ENCODE assay signal across 8 mouse cellular contexts in the genomic region with DNA sequence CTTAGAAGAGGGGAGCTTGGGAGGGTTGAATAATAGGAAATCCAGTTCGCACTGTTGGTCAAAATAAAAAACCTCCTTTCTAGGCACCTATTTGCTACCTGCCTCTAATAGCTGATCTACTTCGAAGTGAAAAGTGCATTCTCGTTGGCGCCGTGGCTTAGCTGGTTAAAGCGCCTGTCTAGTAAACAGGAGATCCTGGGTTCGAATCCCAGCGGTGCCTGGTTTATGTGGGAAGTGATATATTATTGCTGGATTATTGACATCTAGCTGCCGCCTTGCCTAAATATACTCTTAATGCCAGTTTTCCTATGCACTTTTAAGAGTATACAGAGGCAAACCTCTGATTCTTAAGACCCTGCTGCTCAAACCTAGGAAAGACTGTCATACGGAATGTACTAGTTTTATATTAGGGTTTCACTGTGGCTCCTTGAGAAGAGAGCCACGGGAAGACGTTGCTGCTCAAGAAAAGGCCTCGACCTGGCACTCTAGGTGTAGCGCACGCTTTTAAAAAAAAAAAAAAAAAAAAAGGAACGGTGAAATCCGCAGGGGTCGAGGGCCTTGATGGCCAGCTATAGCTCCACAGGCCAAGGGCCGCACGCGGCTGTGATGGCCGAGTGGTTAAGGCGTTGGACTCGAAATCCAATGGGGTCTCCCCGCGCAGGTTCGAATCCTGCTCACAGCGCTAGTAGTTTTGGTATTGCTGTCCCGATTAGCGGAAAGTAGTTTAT. TPM values are rescaled to one million over a fixed set of nuclear protein-coding genes. Genes with fewer than 3 reads are reported as not detected.
DNase-seq lines count a peak whose midpoint lies in the region; ATAC-seq and TF ChIP-seq lines count a peak whose summit lies in the region.

No protein-coding gene starts in this region.

- no peaks in the 10 kb centered on the region for H3K4me1 ChIP-seq in forebrain, embryonic 11.5 days (replicated peaks; ENCODE audit: control insufficient read depth, insufficient read depth, low read length)
- H3K4me1 ChIP-seq in heart, postnatal 0 days (ENCODE audit: control insufficient read depth, insufficient read depth) = 0 out of 2 replicates have a peak, but pooled peaks cover 13% of the 10 kb centered on the region
- peaks cover 4% of the 10 kb centered on the region; the same call in 1 of the 2 replicates for H3K4me1 ChIP-seq in lung, adult 2 months (ENCODE audit: control insufficient read depth, insufficient read depth, low read length)
- H3K4me1 ChIP-seq in neural tube, embryonic 15.5 days = peaks cover 10% of the 10 kb centered on the region

- H3K4me2 ChIP-seq in forebrain, embryonic 11.5 days (ENCODE audit: low read depth, low read length, severe bottlenecking) = peak overlapping the region; percentile 40
- peak overlapping the region; percentile 62 for H3K4me2 ChIP-seq in heart, postnatal 0 days (ENCODE audit: low read depth, low read length)
- H3K4me2 ChIP-seq in neural tube, embryonic 15.5 days = peak overlapping the region; percentile 56

- TF ChIP-seq POLR2A in lung, adult 2 months (IDR thresholded peaks at IDR 0.05; ENCODE audit: borderline replicate concordance, extremely low read depth, low read depth, low read length) = peak; percentile 45; the same call in 1 of the 2 replicates

- H3K36me3 ChIP-seq in forebrain, embryonic 11.5 days (ENCODE audit: control insufficient read depth, insufficient read depth, low read length) = peaks cover 2% of the 10 kb centered on the region; the same call in 1 of the 2 replicates
- peaks cover 46% of the 10 kb centered on the region for H3K36me3 ChIP-seq in heart, postnatal 0 days (replicated peaks; ENCODE audit: control insufficient read depth, insufficient read depth, low read length)
- peaks cover 39% of the 10 kb centered on the region for H3K36me3 ChIP-seq in neural tube, embryonic 15.5 days

- H3K9me3 ChIP-seq in forebrain, embryonic 11.5 days (ENCODE audit: control insufficient read depth, low read length) = no peaks in the 10 kb centered on the region
- no peaks in the 10 kb centered on the region for H3K9me3 ChIP-seq in heart, postnatal 0 days (replicated peaks; ENCODE audit: control insufficient read depth, low read length)
- no peaks in the 10 kb centered on the region for H3K9me3 ChIP-seq in neural tube, embryonic 15.5 days (replicated peaks)

- DNase-seq in CD8-positive naive resting alpha-beta T cell, adult 2 months (ENCODE audit: low read depth in 2 of 2, low spot score in 2 of 2) = peak; percentile 89 to 93
- peak; percentile 69 for DNase-seq in c-Kit-negative CD71-positive TER-119-positive erythroid progenitor cells, embryonic 14.5 days (ENCODE audit: low read depth, low spot score)
- peak; percentile 98 for DNase-seq in forebrain, embryonic 11.5 days (ENCODE audit: low spot score)
- peak; percentile 53 for DNase-seq in heart, postnatal 0 days (ENCODE audit: low spot score)
- DNase-seq in kidney, postnatal 36 days = peak; percentile 91 to 96
- DNase-seq in lung, adult 2 months = peak; percentile 92
- peak; percentile 89 for DNase-seq in testis, postnatal 14 days (ENCODE audit: low spot score)

- peak; percentile 71 for ATAC-seq in forebrain, embryonic 11.5 days (replicated peaks; ENCODE audit: low FRiP score)
- peak; percentile 51 for ATAC-seq in heart, postnatal 0 days (ENCODE audit: insufficient read depth, low read depth)
- peak; percentile 76 for ATAC-seq in neural tube, embryonic 15.5 days (ENCODE audit: low FRiP score)

- TF ChIP-seq EP300 in heart, postnatal 0 days (IDR thresholded peaks at IDR 0.05; ENCODE audit: low read depth) = no peak; the same call in 1 of the 2 replicates

- TF ChIP-seq CTCF in heart, postnatal 0 days (IDR thresholded peaks at IDR 0.05; ENCODE audit: low read depth) = no peak
- no peak for TF ChIP-seq CTCF in lung, adult 2 months (IDR thresholded peaks at IDR 0.05; ENCODE audit: insufficient read depth, low read length)

- H3K9ac ChIP-seq in forebrain, embryonic 11.5 days (ENCODE audit: low read length) = peak overlapping the region; percentile 47
- peak overlapping the region; percentile 44; the same call in 1 of the 2 replicates for H3K9ac ChIP-seq in heart, postnatal 0 days (replicated peaks; ENCODE audit: low read depth, low read length)
- H3K9ac ChIP-seq in neural tube, embryonic 15.5 days (replicated peaks) = peak overlapping the region; percentile 39

- H3K4me3 ChIP-seq in forebrain, embryonic 11.5 days (ENCODE audit: low read depth, low read length) = peak overlapping the region; percentile 46
- H3K4me3 ChIP-seq in heart, postnatal 0 days (ENCODE audit: low read depth, low read length) = peak overlapping the region; percentile 44
- peak overlapping the region; percentile 51 for H3K4me3 ChIP-seq in lung, adult 2 months (replicated peaks; ENCODE audit: extremely low read depth, low read depth, low read length)
- peak overlapping the region; percentile 41 for H3K4me3 ChIP-seq in neural tube, embryonic 15.5 days (replicated peaks)

- H3K27ac ChIP-seq in forebrain, embryonic 11.5 days (ENCODE audit: low read depth, low read length) = no peak overlapping the region
- peak overlapping the region; percentile 50 for H3K27ac ChIP-seq in heart, postnatal 0 days (ENCODE audit: low read depth)
- peak overlapping the region; percentile 60 for H3K27ac ChIP-seq in neural tube, embryonic 15.5 days (replicated peaks)

- H3K27me3 ChIP-seq in forebrain, embryonic 11.5 days (ENCODE audit: control insufficient read depth, insufficient read depth, low read length) = no peaks in the 10 kb centered on the region; the same call in 1 of the 2 replicates
- no peaks in the 10 kb centered on the region for H3K27me3 ChIP-seq in heart, postnatal 0 days (ENCODE audit: control insufficient read depth, insufficient read depth, low read length)
- peaks cover 8% of the 10 kb centered on the region; the same call in 1 of the 2 replicates for H3K27me3 ChIP-seq in neural tube, embryonic 15.5 days (replicated peaks)

- under 1% methylated on average over 30 of the region's 30 CpGs for WGBS in forebrain, embryonic 11.5 days
- WGBS in heart, postnatal 0 days = 2% methylated on average over 30 of the region's 30 CpGs
- 2% methylated on average over 30 of the region's 30 CpGs for WGBS in lung, adult 2 months
- 1% methylated on average over 30 of the region's 30 CpGs for WGBS in neural tube, embryonic 15.5 days

RNA-seq across cellular contexts. Expression of a gene that starts 9.7 kb away (rescaled TPM):
- 0.11 and 0.24 TPM in 2 replicates for polyA plus RNA-seq in forebrain, embryonic 11.5 days (2014; fragmentation: Nextera tagmentation; extraction: Ambion mirVana)
- not detected in 2 replicates for total RNA-seq in heart, postnatal 0 days (2014; rRNA removed; ENCODE audit: low replicate concordance)
- 0.26 and 0.29 TPM in 2 replicates for polyA plus RNA-seq in heart, postnatal 0 days (2015; fragmentation: Nextera tagmentation; extraction: Ambion mirVana)
- polyA plus RNA-seq in lung, adult 2 months (2012; rRNA removed) = 0.25 and 0.95 TPM in 2 replicates
- polyA plus RNA-seq in neural tube, embryonic 15.5 days (2015; fragmentation: Nextera tagmentation; extraction: Ambion mirVana) = 0.68 and 1.0 TPM in 2 replicates

RNA-seq across cellular contexts. Expression of a gene that starts 11.9 kb away (rescaled TPM):
- 0.39 TPM in 1 of 2 replicates, not detected in the other for polyA plus RNA-seq in forebrain, embryonic 11.5 days (2014; fragmentation: Nextera tagmentation; extraction: Ambion mirVana)
- 0.66 TPM in 1 of 2 replicates, not detected in the other for total RNA-seq in heart, postnatal 0 days (2014; rRNA removed; ENCODE audit: low replicate concordance)
- 0.30 and 0.49 TPM in 2 replicates for polyA plus RNA-seq in heart, postnatal 0 days (2015; fragmentation: Nextera tagmentation; extraction: Ambion mirVana)
- polyA plus RNA-seq in lung, adult 2 months (2012; rRNA removed) = 1.1 and 1.2 TPM in 2 replicates
- 0.63 TPM in 2 replicates for polyA plus RNA-seq in neural tube, embryonic 15.5 days (2015; fragmentation: Nextera tagmentation; extraction: Ambion mirVana)

RNA-seq across cellular contexts. Expression of a gene that starts 15.2 kb away (rescaled TPM):
- polyA plus RNA-seq in forebrain, embryonic 11.5 days (2014; fragmentation: Nextera tagmentation; extraction: Ambion mirVana) = not detected in 2 replicates
- 0.58 TPM in 1 of 2 replicates, not detected in the other for total RNA-seq in heart, postnatal 0 days (2014; rRNA removed; ENCODE audit: low replicate concordance)
- 0.08 TPM in 1 of 2 replicates, not detected in the other for polyA plus RNA-seq in heart, postnatal 0 days (2015; fragmentation: Nextera tagmentation; extraction: Ambion mirVana)
- polyA plus RNA-seq in lung, adult 2 months (2012; rRNA removed) = 2.6 and 23.9 TPM in 2 replicates
- 4.3 and 6.1 TPM in 2 replicates for polyA plus RNA-seq in neural tube, embryonic 15.5 days (2015; fragmentation: Nextera tagmentation; extraction: Ambion mirVana)

RNA-seq across cellular contexts. Expression of a gene that starts 15.5 kb away (rescaled TPM):
- polyA plus RNA-seq in forebrain, embryonic 11.5 days (2014; fragmentation: Nextera tagmentation; extraction: Ambion mirVana) = 8.2 and 10.0 TPM in 2 replicates
- 76.8 and 93.5 TPM in 2 replicates for total RNA-seq in heart, postnatal 0 days (2014; rRNA removed; ENCODE audit: low replicate concordance)
- 8.1 and 9.7 TPM in 2 replicates for polyA plus RNA-seq in heart, postnatal 0 days (2015; fragmentation: Nextera tagmentation; extraction: Ambion mirVana)
- 36.8 and 78.5 TPM in 2 replicates for polyA plus RNA-seq in lung, adult 2 months (2012; rRNA removed)
- 10.0 and 11.9 TPM in 2 replicates for polyA plus RNA-seq in neural tube, embryonic 15.5 days (2015; fragmentation: Nextera tagmentation; extraction: Ambion mirVana)

RNA-seq across cellular contexts. Expression of a gene that starts 22.2 kb away (rescaled TPM):
- 95.9 and 98.4 TPM in 2 replicates for polyA plus RNA-seq in forebrain, embryonic 11.5 days (2014; fragmentation: Nextera tagmentation; extraction: Ambion mirVana)
- total RNA-seq in heart, postnatal 0 days (2014; rRNA removed; ENCODE audit: low replicate concordance) = 25.2 and 27.9 TPM in 2 replicates
- polyA plus RNA-seq in heart, postnatal 0 days (2015; fragmentation: Nextera tagmentation; extraction: Ambion mirVana) = 59.2 and 62.1 TPM in 2 replicates
- 120 and 129 TPM in 2 replicates for polyA plus RNA-seq in lung, adult 2 months (2012; rRNA removed)
- 347 and 355 TPM in 2 replicates for polyA plus RNA-seq in neural tube, embryonic 15.5 days (2015; fragmentation: Nextera tagmentation; extraction: Ambion mirVana)
